Mouse (Mus musculus) G1E (cell line): ENCODE measurements around the gene Slc25a12.

Experiments
- CTCF ChIP-seq: IDR thresholded peaks from 2 replicates; pipeline ENCODE4 v1.5.1; 2012; ENCODE audit warnings: low read depth, low read length, inconsistent platforms, mixed read lengths
- GATA1 ChIP-seq: IDR thresholded peaks from 2 replicates; pipeline ENCODE4 v1.6.1; 2012; ENCODE audit warnings: borderline replicate concordance, low read length, inconsistent platforms, mixed read lengths

DNA sequence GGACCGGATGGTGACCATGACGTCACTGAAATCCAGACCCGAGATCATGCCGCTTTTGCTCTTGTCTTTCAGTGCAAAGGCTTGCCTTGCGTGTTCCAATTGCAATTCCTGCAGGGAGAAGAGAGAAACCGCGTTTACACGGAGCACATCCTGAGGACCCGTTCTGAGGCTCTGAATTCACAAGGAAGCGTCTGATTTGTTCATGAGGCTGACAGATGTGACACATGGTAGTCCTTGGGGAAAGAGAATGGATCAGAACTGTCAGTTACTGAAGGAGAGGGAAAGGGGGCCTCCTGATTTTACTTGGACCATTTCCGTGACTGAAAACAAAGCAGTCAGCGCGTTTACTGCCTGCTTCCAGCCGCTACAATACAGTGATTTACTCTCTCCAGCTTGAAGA is 52.5 kb downstream of the Slc25a12 start:
- TF ChIP-seq CTCF, result no peak
- TF ChIP-seq GATA1, result no peak
